Mouse (Mus musculus) stomach, embryonic 15.5 days (tissue): ENCODE results near the gene Zfp78. TPM values are rescaled to one million over a fixed set of nuclear protein-coding genes. Genes with fewer than 3 reads are reported as not detected.
A peak's percentile ranks its signal among the peaks of the same experiment; 100 is the strongest.

ENCODE experiments used
- ATAC-seq: fragments of 200-750 bp; cut with Nextera tagmentation; 2 replicates; pipeline ENCODE4 v1.8.0; 2017; ENCODE audit warnings: low read depth, moderate number of reproducible peaks, moderate TSS enrichment; ENCODE audit not compliant: insufficient read depth, low FRiP score
- H3K27ac ChIP-seq: fragments of 300-500 bp; sonication (generic); 2 replicates; pipeline ENCODE4 v1.5.1; 2015; ENCODE audit warnings: mild to moderate bottlenecking, inconsistent platforms
- H3K27me3 ChIP-seq: fragments of 300-500 bp; sonication (generic); replicated peaks from 2 replicates; pipeline ENCODE4 v1.6.1; 2015; ENCODE audit warnings: inconsistent platforms
- H3K36me3 ChIP-seq: fragments of 300-500 bp; sonication (generic); 2 replicates; pipeline ENCODE4 v1.6.1; 2015; ENCODE audit warnings: inconsistent platforms
- H3K4me1 ChIP-seq: fragments of 300-500 bp; sonication (generic); 2 replicates; pipeline ENCODE4 v1.6.1; 2015; ENCODE audit warnings: inconsistent platforms
- H3K4me2 ChIP-seq: fragments of 300-500 bp; sonication (generic); 2 replicates; pipeline ENCODE4 v1.6.1; 2015; ENCODE audit warnings: mild to moderate bottlenecking, inconsistent platforms
- H3K4me3 ChIP-seq: fragments of 300-500 bp; sonication (generic); replicated peaks from 2 replicates; pipeline ENCODE4 v1.5.1; 2015; ENCODE audit warnings: inconsistent platforms
- H3K9ac ChIP-seq: fragments of 300-500 bp; sonication (generic); 2 replicates; pipeline ENCODE4 v1.6.1; 2015; ENCODE audit warnings: inconsistent platforms
- H3K9me3 ChIP-seq: fragments of 300-500 bp; sonication (generic); 2 replicates; pipeline ENCODE4 v1.6.1; 2016; ENCODE audit warnings: inconsistent platforms
- WGBS: fragments of 180-500 bp; shearing (Covaris S2); methylation state at CpG from one replicate; pipeline ENCODE4 v1.1.7; 2015; 5-methylcytosine and 5-hydroxymethylcytosine counted together
- polyA plus RNA-seq: library from polyadenylated mRNA; unstranded; fragments of >200 nt; fragmentation: Nextera tagmentation; extraction: Ambion mirVana; gene quantifications from 2 replicates; pipeline ENCODE4 v1.2.1, GENCODE M21; 2015

Gene Zfp78
- 1.6 and 1.9 TPM in 2 replicates for polyA plus RNA-seq

- peak; percentile 82 for ATAC-seq
- Histone ChIP-seq H3K4me3 (peak within 1 kb of the TSS; percentile 55), H3K36me3 (no peaks in the 10 kb centered on the region), H3K9ac (peak within 1 kb of the TSS; percentile 33; the same call in 1 of the 2 replicates), H3K4me1 (0 out of 2 replicates have a peak, but pooled peaks cover 6% of the 10 kb centered on the region), H3K9me3 (no peaks in the 10 kb centered on the region), H3K27ac (peak within 1 kb of the TSS; percentile 82), H3K4me2 (peak within 1 kb of the TSS; percentile 63), H3K27me3 (no peaks in the 10 kb centered on the region)
- WGBS: under 1% methylated on average over 23 of the region's 23 CpGs
Measured at GRCm38 (mm10) chr7:6363047-6363488, at the start of gene Zfp78. Zfp78 (plus strand) TSS chr7:6363280.

- H3K27ac ChIP-seq: peak overlapping the region; percentile 84
- H3K36me3 ChIP-seq: no peaks in the 10 kb centered on the region
- peak overlapping the region; percentile 54 for H3K4me3 ChIP-seq
- H3K4me2 ChIP-seq: peak overlapping the region; percentile 60
- H3K9ac ChIP-seq: peak overlapping the region; percentile 27
- H3K4me1 ChIP-seq: no peaks in the 10 kb centered on the region; the same call in 1 of the 2 replicates
- no peaks in the 10 kb centered on the region for H3K9me3 ChIP-seq
- 17% methylated on average over 23 of the region's 23 CpGs for WGBS
- H3K27me3 ChIP-seq: no peaks in the 10 kb centered on the region
- ATAC-seq: peak; percentile 74
Measured at GRCm38 (mm10) chr7:6330458-6331232, 32.4 kb upstream of the Zfp78 start.

- Histone ChIP-seq H3K27ac (peak within 1 kb of the TSS; percentile 84), H3K4me1 (no peaks in the 10 kb centered on the region; the same call in 1 of the 2 replicates)
Measured at GRCm38 (mm10) chr7:6331233-6331956, 31.7 kb upstream of the Zfp78 start, which contains the start of gene Zfp583. Zfp583 (minus strand) TSS chr7:6331285.

DNA sequence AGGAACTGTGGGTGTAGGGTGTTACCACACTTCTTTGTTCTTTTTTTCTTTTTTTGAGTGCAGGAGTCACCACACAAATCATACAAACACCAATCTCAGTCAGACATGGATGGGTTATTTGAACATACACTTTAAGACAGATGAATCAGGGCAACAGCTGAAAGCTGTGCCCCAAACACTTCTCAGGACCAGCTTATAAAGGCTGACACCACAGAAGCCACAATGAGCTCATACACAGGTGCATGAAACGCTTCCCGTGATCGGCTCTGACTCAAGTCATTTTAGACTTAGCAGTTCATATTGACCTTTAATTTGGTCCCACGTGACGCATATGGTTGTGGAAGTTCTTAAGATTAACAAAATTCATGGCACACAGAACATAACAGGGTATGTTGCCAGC, 23.2 kb upstream of the Zfp78 start:
- H3K4me1 ChIP-seq: no peaks in the 10 kb centered on the region
- WGBS: 79% methylated on average over 5 of the region's 5 CpGs
- no peak overlapping the region for H3K4me2 ChIP-seq
- no peaks in the 10 kb centered on the region for H3K27me3 ChIP-seq
- H3K4me3 ChIP-seq: no peak overlapping the region
- no peak for ATAC-seq
- no peak overlapping the region for H3K9ac ChIP-seq
- H3K27ac ChIP-seq: no peak overlapping the region
- no peaks in the 10 kb centered on the region for H3K9me3 ChIP-seq
- H3K36me3 ChIP-seq: no peaks in the 10 kb centered on the region

More at GRCm38 (mm10) chr7:6331233-6331956, 31.7 kb upstream of the Zfp78 start, which contains the start of gene Zfp583:
- Histone ChIP-seq H3K9me3 (no peaks in the 10 kb centered on the region), H3K4me3 (peak within 1 kb of the TSS; percentile 54), H3K36me3 (no peaks in the 10 kb centered on the region), H3K27me3 (no peaks in the 10 kb centered on the region), H3K4me2 (peak within 1 kb of the TSS; percentile 60), H3K9ac (peak within 1 kb of the TSS; percentile 27)
- WGBS: 5% methylated on average over 31 of the region's 31 CpGs
- peak; percentile 93 for ATAC-seq

- H3K36me3 ChIP-seq: no peaks in the 10 kb centered on the region
- H3K27ac ChIP-seq: no peak within 1 kb of the TSS
- peak within 1 kb of the TSS; percentile 66 for H3K4me3 ChIP-seq
- peak; percentile 91 for ATAC-seq
- no peak within 1 kb of the TSS; the same call in 1 of the 2 replicates for H3K9ac ChIP-seq
- H3K4me2 ChIP-seq: peak within 1 kb of the TSS; percentile 54
- no peaks in the 10 kb centered on the region for H3K9me3 ChIP-seq
- under 1% methylated on average over 26 of the region's 26 CpGs for WGBS
- no peaks in the 10 kb centered on the region for H3K4me1 ChIP-seq
- H3K27me3 ChIP-seq: no peaks in the 10 kb centered on the region
Measured at GRCm38 (mm10) chr7:6343501-6344071, 19.5 kb upstream of the Zfp78 start, which contains the start of gene Gm3854. Gm3854 (plus strand) TSS chr7:6343759.

DNA sequence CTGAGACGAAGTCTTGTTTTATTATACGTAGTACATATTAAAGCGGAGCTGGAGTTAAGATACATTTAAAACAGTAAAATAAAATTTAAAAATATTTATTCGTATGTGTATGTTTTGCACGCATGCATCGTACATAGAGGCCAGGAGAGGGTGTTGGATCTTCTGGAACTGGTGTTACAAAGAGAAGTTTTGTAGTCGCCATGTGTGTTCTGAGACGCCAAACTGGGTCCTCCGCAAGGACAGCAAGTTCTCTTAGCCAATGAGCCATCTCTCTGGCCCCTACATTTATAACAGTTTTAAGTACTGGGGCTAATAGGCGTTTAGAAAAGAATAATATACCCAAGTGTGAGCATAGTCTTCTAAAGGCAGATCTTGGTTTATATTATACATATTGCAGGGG, 19.0 kb upstream of the Zfp78 start:
- H3K4me3 ChIP-seq: peak overlapping the region; percentile 66
- no peaks in the 10 kb centered on the region for H3K36me3 ChIP-seq
- no peak for ATAC-seq
- WGBS: 33% methylated on average over 10 of the region's 10 CpGs
- no peak overlapping the region for H3K27ac ChIP-seq
- peak overlapping the region; percentile 54 for H3K4me2 ChIP-seq
- no peaks in the 10 kb centered on the region for H3K27me3 ChIP-seq
- no peak overlapping the region for H3K9ac ChIP-seq
- H3K4me1 ChIP-seq: no peaks in the 10 kb centered on the region
- H3K9me3 ChIP-seq: no peaks in the 10 kb centered on the region

DNA sequence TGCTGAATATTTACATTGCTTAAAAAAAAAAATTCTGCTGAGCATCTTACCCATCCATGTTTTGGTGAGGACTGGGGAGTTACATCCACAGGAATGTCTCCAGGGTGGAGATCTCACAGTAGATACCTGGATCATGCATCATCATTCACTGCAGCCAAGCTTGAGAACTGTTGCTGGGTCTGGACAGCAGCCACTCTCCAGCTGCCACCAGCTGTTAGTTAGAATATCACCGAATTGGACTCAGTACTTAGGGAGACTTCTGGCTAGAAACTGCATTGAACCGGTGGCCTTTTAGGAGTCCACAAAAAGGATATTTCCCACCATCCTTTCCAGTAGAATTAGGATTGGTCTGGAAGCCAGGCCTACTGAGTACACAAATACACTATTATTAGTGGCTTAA, 5.0 kb upstream of the Zfp78 start:
- no peak for ATAC-seq
- 51% methylated on average over 2 of the region's 2 CpGs for WGBS
- no peaks in the 10 kb centered on the region for H3K36me3 ChIP-seq
- no peak overlapping the region for H3K27ac ChIP-seq
- no peak overlapping the region for H3K9ac ChIP-seq
- no peaks in the 10 kb centered on the region for H3K27me3 ChIP-seq
- no peak overlapping the region for H3K4me3 ChIP-seq
- no peaks in the 10 kb centered on the region for H3K4me1 ChIP-seq
- no peaks in the 10 kb centered on the region for H3K9me3 ChIP-seq
- H3K4me2 ChIP-seq: no peak overlapping the region

DNA sequence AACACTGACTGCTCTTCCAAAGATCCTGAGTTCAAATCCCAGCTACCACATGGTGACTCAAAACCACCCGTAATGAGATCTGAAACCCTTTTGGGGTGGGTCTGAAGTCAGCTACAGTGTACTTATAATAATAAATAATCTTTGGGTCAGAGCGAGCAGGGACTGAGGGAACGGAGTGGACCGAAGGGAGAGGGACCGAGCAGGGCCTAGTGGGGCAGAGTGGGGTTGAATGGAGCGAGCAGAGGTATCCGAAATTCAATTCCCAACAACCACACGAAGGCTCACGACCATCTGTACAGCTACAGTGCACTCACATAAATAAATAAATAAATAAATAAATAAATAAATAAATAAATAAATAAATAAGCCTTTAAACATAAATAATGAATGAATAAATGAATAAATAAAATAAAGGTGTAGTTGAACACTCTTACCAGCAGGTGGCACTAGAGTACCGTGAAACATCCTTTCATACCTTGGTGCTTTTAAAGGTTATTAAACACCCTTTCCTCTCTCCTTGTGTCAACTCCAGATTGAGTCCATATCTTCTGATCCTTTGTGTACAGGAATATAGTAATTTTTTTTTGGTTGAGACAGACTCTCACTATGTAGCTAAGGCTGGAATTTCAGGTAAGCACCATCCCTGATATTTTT, 4.0 kb upstream of the Zfp78 start:
- no peaks in the 10 kb centered on the region for H3K36me3 ChIP-seq
- H3K27ac ChIP-seq: no peak overlapping the region
- H3K4me3 ChIP-seq: no peak overlapping the region
- H3K4me1 ChIP-seq: 0 out of 2 replicates have a peak, but pooled peaks cover 5% of the 10 kb centered on the region
- H3K9ac ChIP-seq: no peak overlapping the region
- no peak overlapping the region for H3K4me2 ChIP-seq
- ATAC-seq: no peak
- H3K27me3 ChIP-seq: no peaks in the 10 kb centered on the region
- no peaks in the 10 kb centered on the region for H3K9me3 ChIP-seq
- 51% methylated on average over 10 of the region's 10 CpGs for WGBS

- Histone ChIP-seq H3K27ac (no peak overlapping the region), H3K36me3 (no peaks in the 10 kb centered on the region), H3K4me2 (no peak overlapping the region), H3K4me3 (no peak overlapping the region), H3K9me3 (no peaks in the 10 kb centered on the region), H3K4me1 (0 out of 2 replicates have a peak, but pooled peaks cover 6% of the 10 kb centered on the region), H3K9ac (no peak overlapping the region), H3K27me3 (no peaks in the 10 kb centered on the region)
- no peak for ATAC-seq
- WGBS: 13% methylated on average over 9 of the region's 9 CpGs
Measured at GRCm38 (mm10) chr7:6360477-6361060, 2.5 kb upstream of the Zfp78 start.

GRCm38 (mm10) chr7:6361756-6362155, 1.3 kb upstream of the Zfp78 start:
- Histone ChIP-seq H3K27ac (peak overlapping the region; percentile 81), H3K27me3 (no peaks in the 10 kb centered on the region), H3K4me3 (peak overlapping the region; percentile 55), H3K4me1 (0 out of 2 replicates have a peak, but pooled peaks cover 6% of the 10 kb centered on the region), H3K36me3 (no peaks in the 10 kb centered on the region), H3K4me2 (peak overlapping the region; percentile 63), H3K9me3 (no peaks in the 10 kb centered on the region), H3K9ac (peak overlapping the region; percentile 33; the same call in 1 of the 2 replicates)
- 20% methylated on average over 7 of the region's 7 CpGs for WGBS
- ATAC-seq: no peak
